Mouse (Mus musculus): Measurements from ENCODE around the gene Helz. TPM values are rescaled to one million over a fixed set of nuclear protein-coding genes. Genes with fewer than 3 reads are reported as not detected.

The Helz gene
- total RNA-seq, 1 experiment = 43.5 TPM

GRCm38 (mm10) chr11:107540339-107540738 is 7.4 kb upstream of the Helz start:
- no peak for DNase-seq (ENCODE audit: low read depth, low spot score)
- in situ Hi-C loops (cut with MboI; ENCODE audit: low sequenced_read_pairs in 2 of 2, unreplicated experiment in 2 of 2) = no loop called here
- Histone ChIP-seq H3K27ac (ENCODE audit: insufficient read depth, low read depth, low read length, poor library complexity, severe bottlenecking) (peak overlapping the region; percentile 75; the same call in 1 of the 2 replicates), H3K4me1 (ENCODE audit: control insufficient read depth in 2 of 2, insufficient read depth in 2 of 2, low read length in 2 of 2, poor library complexity in 1 of 2) (peaks cover 10 to 12% of the 10 kb centered on the region in 2 experiments), H3K9ac (ENCODE audit: insufficient read depth, low read depth, low read length, poor library complexity, severe bottlenecking) (no peak overlapping the region; the same call in 1 of the 2 replicates), H3K36me3 (ENCODE audit: control insufficient read depth, insufficient read depth, low read length, poor library complexity, severe bottlenecking) (no peaks in the 10 kb centered on the region), H3K9me3 (ENCODE audit: control insufficient read depth, insufficient read depth, low read depth, low read length) (no peaks in the 10 kb centered on the region), H3K4me3 (ENCODE audit: insufficient read depth in 1 of 2, low read depth in 1 of 2, low read length in 2 of 2, poor library complexity in 1 of 2, severe bottlenecking in 1 of 2) (no peak overlapping the region)
- no peak for TF ChIP-seq HCFC1 (IDR thresholded peaks at IDR 0.05; ENCODE audit: borderline replicate concordance, insufficient read depth, low read length)
- TF ChIP-seq MAFK (IDR thresholded peaks at IDR 0.05; ENCODE audit: insufficient read depth, low read depth, low read length) = no peak
- TF ChIP-seq ZC3H11A (IDR thresholded peaks at IDR 0.05; ENCODE audit: borderline replicate concordance, low read depth, low read length) = no peak
- no peak for TF ChIP-seq ZNF384 (IDR thresholded peaks at IDR 0.05; ENCODE audit: low read depth, low read length)
- TF ChIP-seq CHD2 (IDR thresholded peaks at IDR 0.05; ENCODE audit: low read depth, low read length) = no peak

- in situ Hi-C loops (cut with MboI; ENCODE audit: low sequenced_read_pairs in 2 of 2, unreplicated experiment in 2 of 2) = no loop called here
- Histone ChIP-seq H3K36me3 (ENCODE audit: control insufficient read depth, insufficient read depth, low read length, poor library complexity, severe bottlenecking) (no peaks in the 10 kb centered on the region), H3K9me3 (ENCODE audit: control insufficient read depth, insufficient read depth, low read depth, low read length) (no peaks in the 10 kb centered on the region), H3K27ac (ENCODE audit: insufficient read depth, low read depth, low read length, poor library complexity, severe bottlenecking) (peak overlapping the region; percentile 90), H3K4me1 (ENCODE audit: control insufficient read depth in 2 of 2, insufficient read depth in 2 of 2, low read length in 2 of 2, poor library complexity in 1 of 2) (peaks cover 2 to 4% of the 10 kb centered on the region in 2 experiments; a peak in 2 of 4 replicates), H3K4me3 (ENCODE audit: insufficient read depth in 1 of 2, low read depth in 1 of 2, low read length in 2 of 2, poor library complexity in 1 of 2, severe bottlenecking in 1 of 2) (peak overlapping the region; percentile 95 to 100), H3K9ac (ENCODE audit: insufficient read depth, low read depth, low read length, poor library complexity, severe bottlenecking) (peak overlapping the region; percentile 90; the same call in 1 of the 2 replicates)
- TF ChIP-seq ZC3H11A (IDR thresholded peaks at IDR 0.05; ENCODE audit: borderline replicate concordance, low read depth, low read length) (no peak), CHD2 (IDR thresholded peaks at IDR 0.05; ENCODE audit: low read depth, low read length) (no peak), MAFK (IDR thresholded peaks at IDR 0.05; ENCODE audit: insufficient read depth, low read depth, low read length) (no peak), ZNF384 (IDR thresholded peaks at IDR 0.05; ENCODE audit: low read depth, low read length) (no peak), HCFC1 (IDR thresholded peaks at IDR 0.05; ENCODE audit: borderline replicate concordance, insufficient read depth, low read length) (no peak)
- DNase-seq (ENCODE audit: low read depth, low spot score) = peak; percentile 65
Measured at GRCm38 (mm10) chr11:107545747-107546476, 1.8 kb upstream of the Helz start.

- H3K4me3 ChIP-seq (ENCODE audit: insufficient read depth in 1 of 2, low read depth in 1 of 2, low read length in 2 of 2, poor library complexity in 1 of 2, severe bottlenecking in 1 of 2) = peak overlapping the region; percentile 95 to 100
- peaks cover 0 to 4% of the 10 kb centered on the region in 2 experiments; a peak in 1 of 4 replicates for H3K4me1 ChIP-seq (ENCODE audit: control insufficient read depth in 2 of 2, insufficient read depth in 2 of 2, low read length in 2 of 2, poor library complexity in 1 of 2)
- peaks cover 2% of the 10 kb centered on the region; the same call in 1 of the 2 replicates for H3K36me3 ChIP-seq (ENCODE audit: control insufficient read depth, insufficient read depth, low read length, poor library complexity, severe bottlenecking)
- in situ Hi-C loops (cut with MboI; ENCODE audit: low sequenced_read_pairs in 2 of 2, unreplicated experiment in 2 of 2) = no loop called here
- no peak for TF ChIP-seq MAFK (IDR thresholded peaks at IDR 0.05; ENCODE audit: insufficient read depth, low read depth, low read length)
- peak; percentile 77 for DNase-seq (ENCODE audit: low read depth, low spot score)
- peak overlapping the region; percentile 90 for H3K27ac ChIP-seq (ENCODE audit: insufficient read depth, low read depth, low read length, poor library complexity, severe bottlenecking)
- H3K9me3 ChIP-seq (ENCODE audit: control insufficient read depth, insufficient read depth, low read depth, low read length) = no peaks in the 10 kb centered on the region
- peak overlapping the region; percentile 90 for H3K9ac ChIP-seq (ENCODE audit: insufficient read depth, low read depth, low read length, poor library complexity, severe bottlenecking)
Measured at GRCm38 (mm10) chr11:107546667-107547301, 946 bp upstream of the Helz start.

- TF ChIP-seq HCFC1 (IDR thresholded peaks at IDR 0.05; ENCODE audit: borderline replicate concordance, insufficient read depth, low read length) (no peak), ZNF384 (IDR thresholded peaks at IDR 0.05; ENCODE audit: low read depth, low read length) (peak; percentile 82), ZC3H11A (IDR thresholded peaks at IDR 0.05; ENCODE audit: borderline replicate concordance, low read depth, low read length) (no peak), MAFK (IDR thresholded peaks at IDR 0.05; ENCODE audit: insufficient read depth, low read depth, low read length) (no peak)
- Histone ChIP-seq H3K4me3 (ENCODE audit: insufficient read depth in 1 of 2, low read depth in 1 of 2, low read length in 2 of 2, poor library complexity in 1 of 2, severe bottlenecking in 1 of 2) (peak overlapping the region; percentile 95 to 100), H3K4me1 (ENCODE audit: control insufficient read depth in 2 of 2, insufficient read depth in 2 of 2, low read length in 2 of 2, poor library complexity in 1 of 2) (peaks cover 0 to 4% of the 10 kb centered on the region in 2 experiments; a peak in 1 of 4 replicates), H3K9me3 (ENCODE audit: control insufficient read depth, insufficient read depth, low read depth, low read length) (no peaks in the 10 kb centered on the region), H3K36me3 (ENCODE audit: control insufficient read depth, insufficient read depth, low read length, poor library complexity, severe bottlenecking) (peaks cover 8% of the 10 kb centered on the region; the same call in 1 of the 2 replicates), H3K9ac (ENCODE audit: insufficient read depth, low read depth, low read length, poor library complexity, severe bottlenecking) (peak overlapping the region; percentile 87), H3K27ac (ENCODE audit: insufficient read depth, low read depth, low read length, poor library complexity, severe bottlenecking) (peak overlapping the region; percentile 46; the same call in 1 of the 2 replicates)
- DNase-seq (ENCODE audit: low read depth, low spot score) = no peak
- in situ Hi-C loops (cut with MboI; ENCODE audit: low sequenced_read_pairs in 2 of 2, unreplicated experiment in 2 of 2) = no loop called here
Measured at GRCm38 (mm10) chr11:107548204-107548975, 660 bp downstream of the Helz start.
